Mouse (Mus musculus): ENCODE results near the gene Fut2. TPM values are rescaled to one million over a fixed set of nuclear protein-coding genes. Genes with fewer than 3 reads are reported as not detected.

Fut2 gene
- total and polyA plus RNA-seq, 3 experiments: not detected

Other genes starting within 250 kb of the Fut2 start
Only the 20 nearest of the 35 such genes appear.
- 11.7 and 12.0 TPM in 2 replicates for gene Ppp1r15a, start 140.1 kb downstream of the Fut2 start, total RNA-seq (2012; rRNA removed)
- 12.5 and 13.9 TPM in 2 replicates for gene Ppp1r15a, start 140.1 kb downstream of the Fut2 start, total RNA-seq (2014; rRNA removed)
- gene Ppp1r15a, start 140.1 kb downstream of the Fut2 start, polyA plus RNA-seq (2012; ENCODE audit: insufficient read length, low read depth): 31.8 and 37.1 TPM in 2 replicates
- gene Plekha4, start 140.1 kb downstream of the Fut2 start, total RNA-seq (2012; rRNA removed): 0.25 TPM in 2 replicates
- gene Plekha4, start 140.1 kb downstream of the Fut2 start, total RNA-seq (2014; rRNA removed): 0.28 TPM in 1 of 2 replicates, not detected in the other
- 0.90 and 1.3 TPM in 2 replicates for gene Plekha4, start 140.1 kb downstream of the Fut2 start, polyA plus RNA-seq (2012; ENCODE audit: insufficient read length, low read depth)
- gene Hsd17b14, start 111.5 kb downstream of the Fut2 start, total RNA-seq (2012; rRNA removed): not detected in 2 replicates
- gene Hsd17b14, start 111.5 kb downstream of the Fut2 start, total RNA-seq (2014; rRNA removed): not detected in 2 replicates
- 1.5 and 2.3 TPM in 2 replicates for gene Hsd17b14, start 111.5 kb downstream of the Fut2 start, polyA plus RNA-seq (2012; ENCODE audit: insufficient read length, low read depth)
- 30.9 and 36.6 TPM in 2 replicates for gene Bcat2, start 96.2 kb downstream of the Fut2 start, total RNA-seq (2012; rRNA removed)
- 12.9 and 13.5 TPM in 2 replicates for gene Bcat2, start 96.2 kb downstream of the Fut2 start, total RNA-seq (2014; rRNA removed)
- 56.9 and 65.6 TPM in 2 replicates for gene Bcat2, start 96.2 kb downstream of the Fut2 start, polyA plus RNA-seq (2012; ENCODE audit: insufficient read length, low read depth)
- gene Fgf21, start 50.9 kb downstream of the Fut2 start, total RNA-seq (2012; rRNA removed): 0.38 and 0.51 TPM in 2 replicates
- gene Fgf21, start 50.9 kb downstream of the Fut2 start, total RNA-seq (2014; rRNA removed): 0.72 and 0.86 TPM in 2 replicates
- 0.41 and 0.44 TPM in 2 replicates for gene Fgf21, start 50.9 kb downstream of the Fut2 start, polyA plus RNA-seq (2012; ENCODE audit: insufficient read length, low read depth)
- 1.3 and 6.4 TPM in 2 replicates for gene Fut1, start 49.1 kb downstream of the Fut2 start, total RNA-seq (2012; rRNA removed)
- gene Fut1, start 49.1 kb downstream of the Fut2 start, total RNA-seq (2014; rRNA removed): 1.8 and 2.5 TPM in 2 replicates
- gene Fut1, start 49.1 kb downstream of the Fut2 start, polyA plus RNA-seq (2012; ENCODE audit: insufficient read length, low read depth): 2.4 and 2.5 TPM in 2 replicates
- 0.08 and 0.21 TPM in 2 replicates for gene Izumo1, start 44.6 kb downstream of the Fut2 start, total RNA-seq (2012; rRNA removed)
- 0.16 and 0.17 TPM in 2 replicates for gene Izumo1, start 44.6 kb downstream of the Fut2 start, total RNA-seq (2014; rRNA removed)
- gene Izumo1, start 44.6 kb downstream of the Fut2 start, polyA plus RNA-seq (2012; ENCODE audit: insufficient read length, low read depth): 0.34 and 0.44 TPM in 2 replicates
- 2.4 and 2.9 TPM in 2 replicates for gene Rasip1, start 38.9 kb downstream of the Fut2 start, total RNA-seq (2012; rRNA removed)
- 0.46 and 0.55 TPM in 2 replicates for gene Rasip1, start 38.9 kb downstream of the Fut2 start, total RNA-seq (2014; rRNA removed)
- gene Rasip1, start 38.9 kb downstream of the Fut2 start, polyA plus RNA-seq (2012; ENCODE audit: insufficient read length, low read depth): 0.76 and 0.77 TPM in 2 replicates
- gene Mamstr, start 26.4 kb downstream of the Fut2 start, total RNA-seq (2012; rRNA removed): 0.04 and 0.17 TPM in 2 replicates
- not detected in 2 replicates for gene Mamstr, start 26.4 kb downstream of the Fut2 start, total RNA-seq (2014; rRNA removed)
- gene Mamstr, start 26.4 kb downstream of the Fut2 start, polyA plus RNA-seq (2012; ENCODE audit: insufficient read length, low read depth): 0.16 and 0.31 TPM in 2 replicates
- 0.08 TPM in 1 of 2 replicates, not detected in the other for gene Ntn5, start 17.6 kb upstream of the Fut2 start, total RNA-seq (2012; rRNA removed)
- gene Ntn5, start 17.6 kb upstream of the Fut2 start, total RNA-seq (2014; rRNA removed): not detected in 2 replicates
- 0.57 and 0.63 TPM in 2 replicates for gene Ntn5, start 17.6 kb upstream of the Fut2 start, polyA plus RNA-seq (2012; ENCODE audit: insufficient read length, low read depth)
- 0.04 and 0.08 TPM in 2 replicates for gene Sec1, start 28.0 kb upstream of the Fut2 start, total RNA-seq (2012; rRNA removed)
- gene Sec1, start 28.0 kb upstream of the Fut2 start, total RNA-seq (2014; rRNA removed): 0.18 and 0.26 TPM in 2 replicates
- 0.33 and 0.46 TPM in 2 replicates for gene Sec1, start 28.0 kb upstream of the Fut2 start, polyA plus RNA-seq (2012; ENCODE audit: insufficient read length, low read depth)
- 0.25 TPM in 1 of 2 replicates, not detected in the other for gene Car11, start 33.4 kb upstream of the Fut2 start, total RNA-seq (2012; rRNA removed)
- gene Car11, start 33.4 kb upstream of the Fut2 start, total RNA-seq (2014; rRNA removed): not detected in 2 replicates
- gene Car11, start 33.4 kb upstream of the Fut2 start, polyA plus RNA-seq (2012; ENCODE audit: insufficient read length, low read depth): 0.61 TPM in 1 of 2 replicates, not detected in the other
- 7.9 and 8.5 TPM in 2 replicates for gene Dbp, start 38.7 kb upstream of the Fut2 start, total RNA-seq (2012; rRNA removed)
- 11.0 and 12.4 TPM in 2 replicates for gene Dbp, start 38.7 kb upstream of the Fut2 start, total RNA-seq (2014; rRNA removed)
- gene Dbp, start 38.7 kb upstream of the Fut2 start, polyA plus RNA-seq (2012; ENCODE audit: insufficient read length, low read depth): 7.2 and 10.4 TPM in 2 replicates
- gene Rpl18, start 49.1 kb upstream of the Fut2 start, total RNA-seq (2012; rRNA removed): 3,614 and 3,766 TPM in 2 replicates
- 3,153 and 3,204 TPM in 2 replicates for gene Rpl18, start 49.1 kb upstream of the Fut2 start, total RNA-seq (2014; rRNA removed)
- gene Rpl18, start 49.1 kb upstream of the Fut2 start, polyA plus RNA-seq (2012; ENCODE audit: insufficient read length, low read depth): 2,393 and 2,438 TPM in 2 replicates
- gene Sphk2, start 51.6 kb upstream of the Fut2 start, total RNA-seq (2012; rRNA removed): 16.6 and 19.2 TPM in 2 replicates
- gene Sphk2, start 51.6 kb upstream of the Fut2 start, total RNA-seq (2014; rRNA removed): 7.3 and 9.4 TPM in 2 replicates
- 21.8 and 22.4 TPM in 2 replicates for gene Sphk2, start 51.6 kb upstream of the Fut2 start, polyA plus RNA-seq (2012; ENCODE audit: insufficient read length, low read depth)
- 1.3 and 1.4 TPM in 2 replicates for gene Fam83e, start 54.8 kb upstream of the Fut2 start, total RNA-seq (2012; rRNA removed)
- 0.13 and 0.39 TPM in 2 replicates for gene Fam83e, start 54.8 kb upstream of the Fut2 start, total RNA-seq (2014; rRNA removed)
- 0.40 and 0.74 TPM in 2 replicates for gene Fam83e, start 54.8 kb upstream of the Fut2 start, polyA plus RNA-seq (2012; ENCODE audit: insufficient read length, low read depth)
- 0.21 TPM in 1 of 2 replicates, not detected in the other for gene Spaca4, start 59.4 kb upstream of the Fut2 start, total RNA-seq (2012; rRNA removed)
- not detected in 2 replicates for gene Spaca4, start 59.4 kb upstream of the Fut2 start, total RNA-seq (2014; rRNA removed)
- 0.35 TPM in 1 of 2 replicates, not detected in the other for gene Spaca4, start 59.4 kb upstream of the Fut2 start, polyA plus RNA-seq (2012; ENCODE audit: insufficient read length, low read depth)
- 0.30 and 0.46 TPM in 2 replicates for gene Lmtk3, start 117.3 kb upstream of the Fut2 start, total RNA-seq (2012; rRNA removed)
- gene Lmtk3, start 117.3 kb upstream of the Fut2 start, total RNA-seq (2014; rRNA removed): 0.19 TPM in 1 of 2 replicates, not detected in the other
- gene Lmtk3, start 117.3 kb upstream of the Fut2 start, polyA plus RNA-seq (2012; ENCODE audit: insufficient read length, low read depth): 0.18 and 0.34 TPM in 2 replicates
- 0.13 and 0.17 TPM in 2 replicates for gene Sult2b1, start 118.3 kb upstream of the Fut2 start, total RNA-seq (2012; rRNA removed)
- gene Sult2b1, start 118.3 kb upstream of the Fut2 start, total RNA-seq (2014; rRNA removed): not detected in 2 replicates
- 0.29 TPM in 1 of 2 replicates, not detected in the other for gene Sult2b1, start 118.3 kb upstream of the Fut2 start, polyA plus RNA-seq (2012; ENCODE audit: insufficient read length, low read depth)
- gene Cyth2, start 148.2 kb upstream of the Fut2 start, total RNA-seq (2012; rRNA removed): 59.1 and 64.2 TPM in 2 replicates
- 25.6 and 28.7 TPM in 2 replicates for gene Cyth2, start 148.2 kb upstream of the Fut2 start, total RNA-seq (2014; rRNA removed)
- 59.4 and 75.4 TPM in 2 replicates for gene Cyth2, start 148.2 kb upstream of the Fut2 start, polyA plus RNA-seq (2012; ENCODE audit: insufficient read length, low read depth)